Mouse (Mus musculus) spleen, postnatal 36 days (tissue): ENCODE data around the gene 1700049E17Rik2.
"Not testable (repeated sequence)": the region's sequence is repeated elsewhere in the genome, so short reads cannot be mapped to it uniquely, and the experiment has no call there.

Source experiments
- DNase-seq, 2 experiments: peaks; one replicate each; pipeline ENCODE4 v3.0.0; 2022; ENCODE audit warnings: low spot score in 2 of 2, mixed read lengths in 1 of 2

1700049E17Rik2 gene

GRCm38 (mm10) chr14:41572911-41573310, at the start of gene 1700049E17Rik2:
1700049E17Rik2 (plus strand) TSS chr14:41573211.
- not testable (repeated sequence) for DNase-seq

GRCm38 (mm10) chr14:41524695-41525094, 48.3 kb upstream of the 1700049E17Rik2 start:
- not testable (repeated sequence) for DNase-seq

GRCm38 (mm10) chr14:41555483-41555882, 17.5 kb upstream of the 1700049E17Rik2 start, which contains the start of gene Gm7970:
Gm7970 (minus strand) TSS chr14:41555583.
- DNase-seq, result not testable (repeated sequence)

DNA sequence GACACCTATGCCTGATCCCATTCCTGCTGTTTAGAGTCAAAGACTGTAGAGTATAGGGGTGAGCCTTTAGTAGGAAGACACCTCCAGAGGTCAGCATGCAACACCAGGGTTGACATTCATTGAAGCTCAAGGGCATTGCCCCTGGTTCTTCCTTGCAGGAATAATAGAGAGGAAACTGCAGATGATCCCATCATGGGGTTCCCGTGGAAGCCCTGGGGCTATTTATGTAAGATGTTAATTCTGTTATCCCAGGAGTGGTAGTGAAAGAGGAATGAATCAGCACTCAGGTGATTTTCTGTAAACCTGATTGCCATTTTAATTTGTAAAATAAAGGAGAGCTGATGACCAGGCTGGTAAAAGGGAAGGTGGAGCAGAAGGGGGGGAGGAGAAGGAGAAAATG, 13.3 kb downstream of the 1700049E17Rik2 start:
- DNase-seq, result not testable (repeated sequence)

DNA sequence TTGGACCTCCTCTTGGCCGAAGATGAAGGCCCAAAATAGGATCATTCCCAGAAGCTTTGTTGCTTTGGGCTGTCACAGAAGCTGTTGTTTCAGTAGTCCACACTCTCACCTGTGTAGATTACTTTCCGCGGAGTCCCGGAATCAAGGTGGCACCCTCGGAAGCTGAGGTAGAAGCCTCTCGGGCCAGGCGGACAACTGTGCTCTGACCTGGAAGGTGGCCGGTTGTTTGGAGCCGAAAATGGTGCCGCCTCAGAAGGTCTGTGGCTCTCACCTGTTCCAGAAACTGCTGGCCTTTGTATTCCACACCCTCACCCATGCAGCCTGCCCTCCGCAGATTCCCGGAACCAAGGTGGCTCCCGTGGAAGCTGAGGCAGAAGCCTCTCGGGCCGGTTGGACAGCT, 27.9 kb downstream of the 1700049E17Rik2 start:
- not testable (repeated sequence) for DNase-seq

DNA sequence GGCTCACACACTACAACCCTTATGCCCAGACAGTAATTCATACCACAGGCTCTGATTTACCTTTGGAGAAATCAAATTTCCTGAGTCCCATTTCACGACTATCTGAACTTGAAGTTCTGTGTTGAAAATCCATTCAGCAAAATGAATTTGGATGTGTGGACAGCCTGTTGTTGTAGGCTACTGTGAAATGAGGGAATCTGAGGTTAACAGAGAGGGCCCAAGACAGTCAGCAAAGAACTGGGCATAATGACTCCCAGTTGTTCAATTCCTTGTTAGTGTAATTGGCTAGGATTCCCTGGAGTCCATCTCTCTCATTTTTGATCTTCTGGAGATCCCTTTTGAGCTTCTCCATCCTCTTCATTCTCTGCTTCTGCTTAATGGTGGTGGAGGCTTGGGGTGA, 37.7 kb downstream of the 1700049E17Rik2 start:
- not testable (repeated sequence) for DNase-seq

GRCm38 (mm10) chr14:41622535-41622934, 49.5 kb downstream of the 1700049E17Rik2 start:
- DNase-seq, result not testable (repeated sequence)

- DNase-seq, result not testable (repeated sequence)
Measured at GRCm38 (mm10) chr14:41624512-41624911, 51.5 kb downstream of the 1700049E17Rik2 start, which contains the start of gene Gm3072. Gm3072 (minus strand) TSS chr14:41624612.

GRCm38 (mm10) chr14:41630144-41630543, 57.1 kb downstream of the 1700049E17Rik2 start:
- not testable (repeated sequence) for DNase-seq
